Comparison of ENCODE assay signal across 12 mouse cellular contexts in genomic region chr15:6574283-6574960, GRCm38 (mm10). TPM values are rescaled to one million over a fixed set of nuclear protein-coding genes. Genes with fewer than 3 reads are reported as not detected.
DNase-seq lines count a peak whose midpoint lies in the region; ATAC-seq and TF ChIP-seq lines count a peak whose summit lies in the region.
"Had no signal": no experiment of that assay in that cellular context is flagged by ENCODE, and none has a peak within 500 bp of the region (broad histone marks: within the 10 kb centered on the region; RNA-seq: fewer than 3 reads in every experiment).

No protein-coding gene starts in this region.

- WGBS in limb, embryonic 13.5 days = 39% methylated on average over 5 of the region's 5 CpGs
- 67% methylated on average over 5 of the region's 5 CpGs for WGBS in limb, embryonic 10.5 days
- 35% methylated on average over 5 of the region's 5 CpGs for WGBS in lung, postnatal 0 days

- TF ChIP-seq EP300 in lung, postnatal 0 days (IDR thresholded peaks at IDR 0.05) = no peak

- H3K27me3 ChIP-seq in limb, embryonic 13.5 days = no peaks in the 10 kb centered on the region
- H3K27me3 ChIP-seq in limb, embryonic 10.5 days (ENCODE audit: low read depth, poor library complexity, severe bottlenecking) = no peaks in the 10 kb centered on the region
- H3K27me3 ChIP-seq in lung, postnatal 0 days (replicated peaks; ENCODE audit: insufficient read depth, low read length) = no peaks in the 10 kb centered on the region
- H3K27me3 ChIP-seq: embryonic facial prominence, embryonic 12.5 days; hindbrain, embryonic 15.5 days; neural tube, embryonic 13.5 days had no signal

- no peaks in the 10 kb centered on the region for H3K9me3 ChIP-seq in limb, embryonic 13.5 days
- no peaks in the 10 kb centered on the region for H3K9me3 ChIP-seq in limb, embryonic 10.5 days (replicated peaks)
- no peaks in the 10 kb centered on the region for H3K9me3 ChIP-seq in lung, postnatal 0 days (ENCODE audit: low read length)
- H3K9me3 ChIP-seq: embryonic facial prominence, embryonic 12.5 days; hindbrain, embryonic 15.5 days; neural tube, embryonic 13.5 days had no signal

- no peaks in the 10 kb centered on the region for H3K36me3 ChIP-seq in limb, embryonic 13.5 days
- H3K36me3 ChIP-seq in limb, embryonic 10.5 days = no peaks in the 10 kb centered on the region
- H3K36me3 ChIP-seq in lung, postnatal 0 days (ENCODE audit: insufficient read depth, low read length) = no peaks in the 10 kb centered on the region
- H3K36me3 ChIP-seq: embryonic facial prominence, embryonic 12.5 days; hindbrain, embryonic 15.5 days; neural tube, embryonic 13.5 days had no signal

- intact Hi-C loops in left cerebral cortex, postnatal 10 days (cut with DNase I) = loop anchor here (5.0 kb wide), 2 partner anchors 132 to 337 kb away; no protein-coding TSS in a partner anchor

- H3K4me3 ChIP-seq in limb, embryonic 13.5 days = no peak overlapping the region
- no peak overlapping the region for H3K4me3 ChIP-seq in limb, embryonic 10.5 days
- no peak overlapping the region for H3K4me3 ChIP-seq in lung, postnatal 0 days (ENCODE audit: low read depth, low read length)
- H3K4me3 ChIP-seq: embryonic facial prominence, embryonic 12.5 days; hindbrain, embryonic 15.5 days; neural tube, embryonic 13.5 days had no signal

- no peak overlapping the region for H3K27ac ChIP-seq in limb, embryonic 13.5 days
- no peak overlapping the region for H3K27ac ChIP-seq in limb, embryonic 10.5 days
- H3K27ac ChIP-seq in lung, postnatal 0 days (ENCODE audit: low read length) = no peak overlapping the region
- H3K27ac ChIP-seq: embryonic facial prominence, embryonic 12.5 days; hindbrain, embryonic 15.5 days; liver, embryonic 14.5 days; neural tube, embryonic 13.5 days had no signal

- 0 out of 2 replicates have a peak, but pooled peaks have one; percentile 30 for ATAC-seq in limb, embryonic 13.5 days (ENCODE audit: low FRiP score, low read depth)
- ATAC-seq in lung, postnatal 0 days = no peak

- H3K9ac ChIP-seq in limb, embryonic 13.5 days = no peak overlapping the region
- no peak overlapping the region for H3K9ac ChIP-seq in lung, postnatal 0 days (replicated peaks; ENCODE audit: low read depth)
- H3K9ac ChIP-seq: embryonic facial prominence, embryonic 12.5 days; hindbrain, embryonic 15.5 days; liver, embryonic 14.5 days; neural tube, embryonic 13.5 days had no signal

- DNase-seq in limb, embryonic 10.5 days (ENCODE audit: low spot score) = no peak
- peak; percentile 75 for DNase-seq in NIH3T3 (ENCODE audit: low read depth)
- peak; percentile 36 for DNase-seq in lung, postnatal 0 days (ENCODE audit: low spot score)
- peak; percentile 76 for DNase-seq in thymus, postnatal 14 days
- no peak for DNase-seq in testis, postnatal 10 days (ENCODE audit: low spot score)
- DNase-seq in left cerebral cortex, postnatal 10 days (ENCODE audit: extremely low spot score in 1 of 2, low spot score in 2 of 2) = no peak
- no peak for DNase-seq in cerebellum, postnatal 25 days

- TF ChIP-seq CTCF in lung, postnatal 0 days (IDR thresholded peaks at IDR 0.05) = no peak

- no peak overlapping the region for H3K4me2 ChIP-seq in limb, embryonic 13.5 days (replicated peaks)
- no peak overlapping the region for H3K4me2 ChIP-seq in lung, postnatal 0 days (replicated peaks; ENCODE audit: low read depth, low read length)
- H3K4me2 ChIP-seq: embryonic facial prominence, embryonic 12.5 days; hindbrain, embryonic 15.5 days; neural tube, embryonic 13.5 days had no signal

- peaks cover 16% of the 10 kb centered on the region for H3K4me1 ChIP-seq in limb, embryonic 13.5 days
- H3K4me1 ChIP-seq in limb, embryonic 10.5 days = no peaks in the 10 kb centered on the region
- no peaks in the 10 kb centered on the region for H3K4me1 ChIP-seq in lung, postnatal 0 days (ENCODE audit: insufficient read depth, low read depth, low read length)
- H3K4me1 ChIP-seq: embryonic facial prominence, embryonic 12.5 days; hindbrain, embryonic 15.5 days; neural tube, embryonic 13.5 days had no signal

RNA-seq across cellular contexts. Expression of gene Fyb, which starts 51.8 kb away (rescaled TPM):
- polyA plus RNA-seq in limb, embryonic 13.5 days (2015; fragmentation: Nextera tagmentation; extraction: Ambion mirVana) = 6.1 and 6.4 TPM in 2 replicates
- 1.5 and 2.9 TPM in 2 replicates for polyA plus RNA-seq in limb, embryonic 10.5 days (2016; fragmentation: Nextera tagmentation; extraction: Ambion mirVana)
- 7.5 TPM in 2 replicates for polyA plus RNA-seq in lung, postnatal 0 days (2015; fragmentation: Nextera tagmentation; extraction: Ambion mirVana)
- total RNA-seq in left cerebral cortex, postnatal 10 days (2021) = 1 to 10 TPM; 8.7 to 9.4 TPM

Comparison
In these comparisons a context has a peak if more than half of its experiments do, and no peak if none do; other contexts are left out.
1. DNase-seq: peak in NIH3T3 (single experiment), lung, postnatal 0 days (single experiment) and thymus, postnatal 14 days (single experiment); none in limb, embryonic 10.5 days (single experiment), testis, postnatal 10 days (single experiment), left cerebral cortex, postnatal 10 days (0 of 2) and cerebellum, postnatal 25 days (0 of 2).